Mouse (Mus musculus): ENCODE measurements around the gene Gramd2. TPM values are rescaled to one million over a fixed set of nuclear protein-coding genes. Genes with fewer than 3 reads are reported as not detected.

Gramd2 gene
- total RNA-seq, 2 experiments from 2014 or later = 0.42 to 0.45 TPM

DNA sequence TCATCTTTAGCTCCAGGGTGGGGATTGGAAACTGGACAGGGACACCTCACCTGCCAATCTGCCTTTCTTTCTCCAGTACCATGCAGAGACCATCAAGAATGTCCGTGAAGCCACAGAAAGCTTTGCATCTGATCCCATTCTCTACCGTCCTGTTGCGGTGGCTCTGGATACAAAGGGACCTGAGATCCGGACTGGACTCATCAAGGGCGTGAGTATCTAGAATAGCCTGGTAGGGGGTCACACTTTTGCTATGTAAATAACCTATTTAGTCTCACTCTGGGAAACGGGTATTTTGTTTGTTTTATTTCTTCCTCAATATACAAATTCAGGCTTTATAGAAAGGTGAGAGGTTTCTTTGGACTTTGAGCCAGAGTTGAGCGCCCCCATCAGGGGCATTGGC, 11.5 kb upstream of the Gramd2 start:
- no peak for DNase-seq

DNA sequence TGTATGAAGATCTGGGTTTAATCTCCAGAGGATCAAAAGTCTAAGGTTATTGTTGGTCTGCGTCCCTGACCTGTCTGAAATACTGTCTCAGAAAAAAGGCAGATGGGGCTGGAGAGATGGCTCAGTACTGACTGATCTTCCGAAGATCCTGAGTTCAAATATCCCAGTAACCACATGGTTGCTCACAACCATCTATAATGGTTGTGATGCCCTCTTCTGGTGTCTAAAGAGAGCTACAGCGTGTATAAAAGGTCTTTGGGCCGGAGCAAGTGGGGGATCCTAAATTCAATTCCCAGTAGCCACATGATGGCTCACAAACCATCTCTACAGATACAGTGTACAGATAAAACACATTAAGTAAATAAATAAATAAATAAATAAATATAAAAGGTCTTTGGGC, 10.8 kb upstream of the Gramd2 start:
- DNase-seq = no peak

DNA sequence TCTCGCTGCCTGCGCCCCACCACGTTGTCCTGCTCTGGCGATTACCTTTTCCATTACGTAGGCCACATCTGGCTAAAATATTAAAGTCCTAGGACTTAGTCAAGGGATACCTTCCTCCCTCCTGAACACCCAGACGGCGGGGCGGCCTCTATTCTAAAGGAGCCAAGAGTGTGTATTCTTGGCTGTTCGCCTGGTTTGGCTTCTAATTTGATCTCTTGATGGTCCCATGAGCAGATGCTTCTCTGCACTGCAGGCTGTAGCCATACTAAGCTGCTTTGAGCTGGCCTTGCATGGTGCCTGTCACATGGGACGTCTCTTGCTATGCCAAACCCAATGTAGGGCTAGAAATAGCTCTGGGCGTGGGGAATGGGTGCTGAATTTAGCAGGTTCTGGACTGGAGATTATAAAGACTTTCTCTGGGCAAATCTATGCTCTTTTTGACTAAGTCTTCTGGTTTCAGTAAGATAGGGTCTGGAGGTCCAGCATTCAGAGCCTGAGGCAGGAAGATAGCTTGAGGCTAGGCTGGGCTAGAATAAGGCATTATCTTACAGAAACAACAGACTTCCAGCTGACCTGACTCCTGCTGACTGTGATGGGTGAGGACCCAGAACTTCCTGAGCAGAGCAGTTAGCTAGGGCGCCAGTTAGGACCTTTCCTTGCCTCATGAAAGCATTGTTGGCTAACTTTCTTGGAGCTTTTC, 7.6 kb upstream of the Gramd2 start:
- no peak for DNase-seq

DNA sequence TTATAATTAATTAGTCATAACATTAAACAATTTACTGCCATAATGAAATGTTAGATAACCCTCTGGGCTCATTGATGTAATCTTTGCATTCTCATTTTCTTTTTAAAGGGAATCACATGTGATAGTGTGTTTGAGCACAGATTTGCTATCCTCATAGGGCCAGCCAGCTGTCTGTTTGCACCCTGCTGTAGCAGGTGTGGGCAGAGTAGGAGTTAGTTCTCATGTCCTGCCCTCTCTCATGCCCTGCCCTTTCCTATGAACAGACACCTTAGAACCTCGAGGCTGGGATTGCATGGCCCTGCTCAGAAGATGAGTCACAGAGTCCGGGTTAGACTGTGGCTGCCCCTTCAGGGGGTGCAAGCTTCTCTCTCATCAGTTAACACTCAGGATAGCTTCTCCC, 6.5 kb upstream of the Gramd2 start:
- no peak for DNase-seq

DNA sequence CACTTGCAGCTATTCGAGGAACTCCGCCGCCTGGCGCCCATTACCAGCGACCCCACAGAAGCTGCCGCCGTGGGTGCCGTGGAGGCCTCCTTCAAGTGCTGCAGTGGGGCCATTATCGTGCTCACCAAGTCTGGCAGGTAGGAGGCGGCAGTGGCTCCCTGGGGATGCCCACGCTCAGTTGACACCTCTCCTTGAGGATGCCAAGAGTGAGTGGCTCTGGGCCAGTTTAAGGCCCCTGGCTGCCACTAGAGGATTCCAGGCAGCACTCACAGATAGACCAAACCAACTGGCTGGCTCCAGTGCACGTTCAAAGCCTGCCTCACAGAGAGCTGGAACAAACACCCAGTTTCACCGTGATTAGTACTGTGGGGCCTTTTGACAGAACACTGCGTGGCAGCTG, 4.3 kb upstream of the Gramd2 start:
- DNase-seq = peak; percentile 47

DNA sequence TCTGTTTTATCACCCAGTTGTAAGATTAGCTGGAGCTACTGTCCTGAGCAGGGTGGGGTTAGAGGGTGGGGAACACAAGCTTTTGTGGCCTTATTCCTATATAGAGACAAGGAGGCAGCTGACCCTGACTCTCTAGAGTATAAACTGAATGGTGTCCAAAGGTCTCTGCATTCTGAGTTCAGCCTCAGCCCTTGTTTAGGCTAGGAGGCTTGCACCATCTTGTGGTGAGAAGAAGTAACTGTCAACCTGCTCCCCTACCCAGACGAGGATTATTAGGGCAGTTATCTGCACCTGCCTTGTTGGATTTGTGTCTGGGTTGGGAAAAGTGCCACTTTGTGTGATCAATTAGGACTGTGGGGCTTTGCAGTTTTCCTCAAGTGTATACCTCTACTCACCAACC, 1.6 kb upstream of the Gramd2 start:
- DNase-seq = peak; percentile 55

DNA sequence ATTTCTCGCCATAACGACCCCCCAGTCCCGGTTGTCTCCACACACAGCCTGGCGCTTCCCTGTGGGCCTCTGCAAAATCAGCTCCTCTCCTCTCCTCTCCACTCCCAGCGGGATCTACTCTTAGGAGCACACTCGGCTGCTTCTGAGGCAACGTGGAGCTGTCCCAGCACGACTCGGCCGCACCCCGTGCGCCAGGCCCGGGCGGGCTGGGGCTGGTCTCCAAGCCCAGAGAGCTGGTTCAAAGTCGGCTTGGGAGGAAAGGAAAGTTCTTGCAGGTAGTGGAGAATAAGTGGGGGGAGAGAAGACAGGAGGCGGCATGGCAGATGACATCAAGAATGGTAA, 561 bp downstream of the Gramd2 start:
- DNase-seq = no peak

DNA sequence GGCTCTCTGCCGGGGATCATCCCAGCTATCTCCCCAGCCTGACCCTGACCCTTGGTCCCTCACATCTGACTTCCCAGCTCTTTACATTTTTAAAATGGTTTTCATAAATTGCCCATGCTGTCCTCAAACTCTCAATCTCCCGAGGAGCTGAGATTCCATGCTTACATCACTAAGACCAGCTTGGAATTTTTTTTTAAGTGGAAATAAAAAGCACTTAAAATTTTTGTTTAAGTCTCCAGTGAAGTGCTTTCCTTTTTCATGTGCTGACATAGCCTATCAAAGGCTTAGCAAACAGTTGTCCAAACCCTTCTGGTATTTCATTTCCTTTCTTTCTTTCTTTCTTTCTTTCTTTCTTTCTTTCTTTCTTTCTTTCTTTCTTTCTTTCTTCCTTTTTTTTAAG, 4.1 kb downstream of the Gramd2 start:
- no peak for DNase-seq

DNA sequence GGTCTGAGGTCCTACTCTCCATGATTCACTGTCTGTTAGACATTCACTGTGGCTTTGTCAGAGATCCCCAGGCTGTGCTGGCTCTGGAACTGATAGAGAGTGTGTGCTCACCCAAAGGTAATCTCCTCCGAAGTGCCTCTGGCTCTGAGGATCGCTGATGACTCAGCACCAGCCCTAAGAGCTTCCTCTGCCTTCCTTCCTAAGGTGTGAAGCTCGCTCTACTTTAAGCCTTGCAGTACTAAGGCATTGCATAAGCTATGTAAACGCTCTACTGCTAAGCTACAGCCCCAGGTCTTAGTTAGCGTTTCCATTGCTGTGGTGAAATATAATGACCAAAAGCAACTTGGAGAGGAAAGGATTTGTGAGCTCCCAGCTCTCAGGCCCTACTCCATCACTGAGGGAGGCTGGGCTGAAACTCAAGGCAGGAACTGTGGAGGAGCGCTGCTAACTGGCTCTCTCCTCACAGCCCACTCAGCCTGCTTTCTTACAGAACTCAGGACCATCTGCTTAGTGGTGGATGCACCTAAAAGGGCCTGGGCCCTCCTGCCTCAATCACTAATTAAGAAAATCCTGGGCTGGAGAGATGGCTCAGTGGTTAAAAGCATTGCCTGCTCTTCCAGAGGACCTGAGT, 7.6 kb downstream of the Gramd2 start:
- no peak for DNase-seq

DNA sequence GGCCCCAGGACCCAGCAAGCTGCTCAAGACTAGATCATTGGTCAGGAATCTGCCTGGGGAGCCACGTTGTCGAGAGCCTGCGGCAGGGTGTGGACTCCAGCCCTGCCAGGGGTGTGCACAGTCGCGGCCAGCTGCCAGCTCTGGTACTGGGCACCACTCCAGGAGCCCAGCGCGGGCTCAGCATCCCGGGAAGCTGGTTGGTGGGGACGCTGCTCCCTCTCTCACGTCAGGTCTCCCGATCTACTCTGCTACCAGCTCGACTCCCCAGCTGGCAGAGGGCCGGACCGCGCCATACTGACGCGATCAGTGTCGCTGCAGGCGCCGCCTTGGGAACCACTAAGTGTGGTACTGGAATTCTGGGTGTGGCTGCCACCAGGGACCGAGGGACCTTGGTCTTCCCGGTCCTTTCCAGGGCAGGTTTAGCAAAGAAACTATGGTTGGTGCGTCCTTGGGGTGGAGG, 11.7 kb downstream of the Gramd2 start:
- DNase-seq = peak; percentile 91

DNA sequence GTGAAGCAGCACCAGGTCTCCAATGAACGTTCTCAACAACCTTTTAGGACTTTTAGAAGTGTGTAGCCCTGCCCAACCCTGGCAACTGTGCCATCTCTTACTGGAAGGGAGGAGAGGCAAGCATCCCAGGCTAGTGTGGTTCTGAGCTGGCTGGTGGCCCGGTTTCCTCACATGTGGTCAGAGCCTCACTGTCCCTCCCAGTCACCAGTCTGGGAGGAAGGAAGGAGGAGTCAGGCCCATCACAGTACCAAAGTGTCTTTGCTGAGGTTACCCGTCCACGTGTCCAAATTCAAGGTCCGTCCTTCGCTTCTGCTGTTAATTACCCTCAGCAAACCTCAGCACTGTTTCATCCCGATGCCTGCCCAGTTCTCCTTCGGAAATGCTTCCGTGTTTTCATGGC, 12.2 kb downstream of the Gramd2 start:
- DNase-seq = peak; percentile 27

DNA sequence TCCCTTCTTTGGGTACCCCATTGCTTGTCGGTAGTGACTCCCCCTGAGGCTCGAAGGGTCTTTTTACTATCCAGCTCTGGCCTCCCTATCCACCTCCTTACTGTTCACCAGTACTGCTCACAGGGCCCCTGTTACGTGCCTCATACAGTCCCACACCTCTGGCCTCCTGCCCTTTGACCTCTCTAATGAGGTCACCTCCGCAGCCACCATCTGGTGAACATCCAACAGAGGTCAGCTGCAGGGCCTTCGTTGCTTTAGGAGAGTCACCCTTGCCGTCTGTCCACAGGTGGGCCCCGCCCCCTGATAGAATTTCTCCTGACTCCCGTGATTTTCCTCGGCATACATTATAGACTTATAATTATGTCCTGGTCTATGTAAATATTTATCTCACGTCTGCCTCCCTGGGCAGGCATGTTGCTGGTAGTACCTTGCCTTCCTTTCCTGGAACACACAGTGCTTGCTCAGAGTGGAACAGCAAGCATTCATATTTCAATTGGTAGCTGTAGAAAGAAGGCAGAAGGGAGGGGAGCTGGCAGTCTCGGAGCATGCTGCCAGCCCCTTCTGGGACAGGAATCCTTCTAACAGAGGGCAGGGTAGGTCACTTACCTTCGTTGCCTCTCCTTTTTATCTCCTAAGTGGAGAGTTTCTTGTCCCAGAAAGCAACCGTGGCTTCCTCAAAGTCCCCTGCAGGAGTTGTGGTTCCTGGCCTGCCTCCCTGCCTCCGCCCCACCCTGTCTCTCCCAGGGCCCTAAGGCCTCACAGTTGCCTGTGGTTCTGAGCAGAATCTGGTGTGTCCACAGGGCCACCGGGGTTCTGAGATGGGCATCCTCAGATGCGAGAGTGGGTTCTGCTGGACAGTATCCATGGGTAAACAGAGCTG, 14.9 kb downstream of the Gramd2 start:
- DNase-seq = no peak

DNA sequence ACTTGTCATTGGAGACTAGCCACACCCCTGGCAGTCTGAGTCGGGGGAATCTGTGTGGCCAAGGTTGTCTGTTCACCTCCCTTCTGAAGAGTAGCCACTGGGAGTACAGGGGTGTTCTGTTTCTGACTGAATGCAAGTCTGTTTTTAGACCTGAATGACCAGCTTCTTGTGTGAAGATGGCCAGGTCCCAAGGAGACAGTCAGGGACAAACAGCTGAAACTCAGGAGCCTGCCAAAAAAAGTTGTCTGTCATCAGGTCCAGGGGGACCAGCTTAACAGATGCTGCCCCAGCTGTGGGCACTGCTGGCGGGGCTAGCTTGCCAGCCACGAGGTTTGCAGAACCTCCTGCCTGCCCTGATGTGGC, 15.5 kb downstream of the Gramd2 start:
- DNase-seq = no peak

DNA sequence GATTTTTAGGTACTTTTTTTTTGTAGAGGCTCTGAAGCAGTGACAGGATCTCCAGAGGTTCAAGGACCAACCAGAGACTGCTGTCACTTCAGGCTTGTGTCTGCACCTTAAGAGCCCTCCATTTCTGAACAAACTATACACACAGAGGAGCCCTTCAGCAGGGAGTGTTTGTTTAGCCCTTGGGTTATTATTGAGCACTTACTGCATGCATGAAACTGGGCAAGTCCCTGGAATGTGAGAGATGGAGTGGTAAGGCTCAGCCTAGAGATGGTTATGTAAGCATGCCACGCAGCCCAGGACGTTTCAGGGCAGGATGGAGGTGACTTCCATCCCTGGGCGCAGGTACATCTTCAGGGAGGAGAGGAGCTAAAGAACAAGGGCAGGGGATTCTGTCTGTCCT, 16.4 kb downstream of the Gramd2 start:
- no peak for DNase-seq

DNA sequence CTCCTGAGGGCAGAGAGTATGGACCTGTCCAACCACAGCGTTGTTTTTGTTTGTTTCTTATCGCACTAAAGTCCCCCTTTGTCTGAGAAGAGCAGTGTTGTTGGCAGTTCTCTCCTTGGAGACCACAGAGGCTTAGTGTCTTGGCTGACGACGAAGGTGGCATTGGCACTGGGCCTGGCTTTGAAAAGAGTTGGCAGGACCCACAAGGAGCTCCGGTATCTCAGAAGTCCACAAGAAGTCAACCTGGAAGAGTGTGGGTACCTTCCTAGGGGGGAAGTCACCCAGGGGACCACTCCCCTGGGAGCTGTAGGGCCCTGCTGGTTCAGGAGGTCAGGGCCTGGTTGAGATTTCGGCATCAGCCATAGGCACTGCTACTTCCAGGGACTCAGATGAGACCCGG, 21.1 kb downstream of the Gramd2 start:
- peak; percentile 43 for DNase-seq

DNA sequence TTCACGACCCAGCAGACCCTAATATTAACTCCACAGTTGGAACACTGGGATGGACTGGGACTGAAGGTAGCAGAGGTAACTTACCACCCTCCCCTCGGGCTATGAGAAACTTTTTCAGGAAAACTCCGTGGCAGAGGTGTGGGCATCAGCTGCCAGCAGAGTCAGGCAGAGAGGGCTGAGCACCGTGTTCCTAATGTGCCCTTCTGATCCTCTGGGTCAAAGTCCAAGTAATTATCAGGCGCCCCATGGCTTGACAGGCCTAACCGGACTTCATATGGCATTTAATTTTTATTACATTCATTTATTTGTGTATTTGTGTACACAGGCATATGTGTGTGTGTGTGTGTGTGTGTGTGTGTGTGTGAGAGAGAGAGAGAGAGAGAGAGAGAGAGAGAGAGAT, 23.2 kb downstream of the Gramd2 start:
- no peak for DNase-seq

DNA sequence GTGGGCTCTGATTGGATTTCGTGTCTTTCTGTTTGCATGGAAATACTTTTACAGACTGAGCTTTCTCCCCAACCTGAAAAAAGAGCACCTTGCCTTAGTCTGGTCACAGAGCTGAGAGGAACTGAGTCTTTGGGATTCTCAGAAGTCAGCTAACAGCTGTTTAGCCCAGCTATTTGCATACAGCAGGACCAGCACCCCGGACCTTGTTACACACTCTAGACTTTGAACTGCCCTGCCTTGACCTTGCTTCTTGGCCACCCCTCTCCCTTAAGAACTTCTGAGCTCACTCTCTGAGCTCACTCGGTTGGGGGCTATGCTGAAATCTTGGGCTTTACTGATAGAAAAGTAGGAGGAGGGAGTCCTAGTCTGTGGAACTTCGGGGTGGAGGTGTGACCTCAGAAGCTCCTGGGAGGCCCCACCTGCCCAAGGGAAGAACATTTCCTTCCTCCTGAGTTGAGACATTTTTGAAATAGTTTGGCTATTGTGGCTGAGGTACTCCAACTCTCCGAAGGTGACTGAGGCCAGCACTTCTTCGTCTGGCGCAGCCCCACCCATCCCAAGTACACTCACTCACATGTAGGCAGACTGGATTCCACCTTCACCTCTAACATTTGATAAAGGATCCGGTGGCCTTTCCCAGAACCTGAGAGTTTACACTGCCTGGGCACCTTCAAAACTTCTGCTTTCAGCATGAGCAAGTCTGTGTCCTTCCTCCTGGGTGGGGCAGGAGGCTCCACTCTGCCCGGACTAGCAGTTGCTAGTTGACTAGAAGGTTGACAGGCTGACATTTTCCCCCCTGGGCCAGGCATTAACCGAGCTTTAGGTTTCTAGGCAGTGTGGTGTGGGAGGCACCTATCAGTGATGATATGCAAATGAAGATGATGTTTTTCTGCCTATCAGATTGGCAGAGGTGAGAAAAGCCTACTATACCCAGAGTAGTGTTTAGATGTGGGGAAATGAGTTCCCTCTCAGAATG, 27.2 kb downstream of the Gramd2 start:
- DNase-seq = no peak

DNA sequence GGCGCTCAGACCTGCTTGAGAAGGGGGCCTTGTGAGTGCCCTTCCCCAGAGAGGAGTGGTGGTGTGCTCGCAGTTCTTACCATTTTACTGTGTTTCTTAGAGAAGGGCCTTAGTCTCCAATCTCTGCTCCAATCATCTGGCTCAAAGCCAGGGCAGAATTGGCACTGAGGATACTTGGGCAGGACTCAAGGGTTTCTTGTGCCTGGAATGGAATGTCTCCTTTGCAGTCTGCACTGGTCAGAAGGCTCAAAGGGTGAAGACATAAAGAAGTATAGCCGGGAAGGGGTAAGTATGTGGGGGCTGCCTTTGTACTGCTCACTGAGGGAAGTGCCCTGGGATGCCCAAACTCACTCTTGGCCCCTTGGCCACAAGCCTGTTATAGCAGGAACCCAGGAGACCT, 29.3 kb downstream of the Gramd2 start:
- DNase-seq = peak; percentile 67

DNA sequence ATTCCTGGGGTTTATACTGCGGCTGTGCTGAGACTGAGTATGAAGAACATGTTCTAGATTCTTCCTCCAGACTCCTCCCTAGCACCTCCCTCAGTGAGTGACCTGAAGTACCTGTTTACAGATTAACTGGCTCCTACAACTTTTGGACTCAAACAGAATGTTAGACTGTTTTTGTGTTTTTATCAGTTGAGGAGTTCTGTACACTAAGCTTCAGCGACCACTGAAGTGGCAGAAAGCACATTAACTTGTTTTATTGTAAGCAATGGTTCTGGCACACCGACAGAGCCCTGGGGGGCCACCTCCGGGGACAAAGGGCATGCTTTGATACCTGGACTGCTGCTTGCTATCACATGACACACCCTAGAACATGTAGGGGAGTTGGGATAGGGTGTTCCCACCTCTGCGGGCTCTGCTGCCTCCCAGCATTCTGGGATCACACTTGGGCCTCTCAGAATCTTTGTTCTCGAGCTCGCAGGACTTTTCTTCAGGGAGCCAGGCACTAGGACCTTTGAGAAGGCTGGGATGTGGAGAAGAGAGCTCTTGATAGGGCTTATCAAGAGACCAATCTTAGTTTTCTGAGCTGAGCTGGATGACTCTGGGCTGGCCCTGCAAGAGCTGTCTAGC, 36.4 kb downstream of the Gramd2 start:
- DNase-seq = no peak

DNA sequence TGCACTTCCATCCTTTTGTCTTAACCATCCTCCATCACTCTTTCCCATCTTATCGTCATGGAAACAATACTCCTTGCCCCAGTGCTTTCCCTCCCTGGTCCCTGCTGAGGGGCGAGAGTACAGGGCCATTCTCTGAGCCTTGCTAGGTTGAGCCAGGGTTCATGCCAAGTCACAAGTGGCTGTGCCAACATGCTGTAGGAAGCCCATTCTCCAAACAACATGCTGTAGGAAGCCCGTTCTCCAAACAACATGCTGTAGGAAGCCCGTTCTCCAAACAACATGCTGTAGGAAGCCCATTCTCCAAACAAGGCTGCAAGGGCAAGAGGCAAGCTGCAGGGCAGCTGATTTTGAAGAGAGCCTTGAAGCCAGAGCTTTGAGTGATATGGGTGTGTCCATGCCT, 38.3 kb downstream of the Gramd2 start:
- DNase-seq = no peak

DNA sequence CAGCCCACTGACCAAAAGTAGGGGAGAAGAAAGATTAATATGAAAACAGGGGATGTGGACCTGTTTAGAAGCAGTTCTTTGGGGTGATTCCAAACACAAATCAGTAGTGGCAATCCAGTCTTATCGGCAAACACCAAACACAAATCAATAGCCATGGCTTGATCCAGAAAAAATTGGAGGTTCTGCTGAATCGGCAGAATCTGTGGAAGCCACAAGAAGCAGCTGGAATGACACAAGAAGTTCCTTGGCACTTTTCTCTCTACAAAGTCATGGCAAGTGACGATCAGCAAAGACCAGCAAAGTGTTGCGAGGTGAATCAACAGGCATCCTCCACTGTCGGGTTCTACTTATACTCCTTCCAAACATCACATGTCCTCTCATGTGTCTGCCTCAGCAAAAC, 41.2 kb downstream of the Gramd2 start:
- DNase-seq = no peak
